Mouse (Mus musculus) MEL (cell line): ENCODE measurements around the gene Il6st. TPM values are rescaled to one million over a fixed set of nuclear protein-coding genes. Genes with fewer than 3 reads are reported as not detected.
A peak's percentile ranks its signal among the peaks of the same experiment; 100 is the strongest.
"Not testable (repeated sequence)": the region's sequence is repeated elsewhere in the genome, so short reads cannot be mapped to it uniquely, and the experiment has no call there.

Experiments used
- DNase-seq: peaks from one replicate; pipeline ENCODE4 v3.0.0; 2011; ENCODE audit warnings: low read depth, low spot score
- H3K27ac ChIP-seq: 2 replicates; pipeline ENCODE4 v1.5.1; 2012; ENCODE audit warnings: low read depth, mild to moderate bottlenecking, control low read depth, low read length, moderate library complexity; ENCODE audit not compliant: control insufficient read depth
- H3K27me3 ChIP-seq, 2 experiments: fragments of 150-350 bp in 1 of 2; sonication (generic) in 1 of 2; 2 replicates each; pipeline ENCODE4 v1.6.1; 2012; ENCODE audit warnings: low read length in 2 of 2, mild to moderate bottlenecking in 2 of 2, improper control_type of control experiment in 1 of 2, moderate library complexity in 1 of 2; ENCODE audit not compliant: insufficient read depth in 2 of 2, control insufficient read depth in 1 of 2
- H3K36me3 ChIP-seq, 2 experiments: 2 replicates each; pipeline ENCODE4 v1.6.1; 2012 to 2014; ENCODE audit warnings: low read length in 2 of 2, improper control_type of control experiment in 1 of 2, inconsistent platforms in 1 of 2, mild to moderate bottlenecking in 1 of 2; ENCODE audit not compliant: insufficient read depth in 2 of 2, control insufficient read depth in 1 of 2
- H3K4me1 ChIP-seq, 2 experiments: fragments of 150-350 bp in 1 of 2; sonication (generic) in 1 of 2; 2 replicates each; pipeline ENCODE4 v1.6.1; 2012; ENCODE audit warnings: low read length in 2 of 2, improper control_type of control experiment in 1 of 2, mild to moderate bottlenecking in 1 of 2; ENCODE audit not compliant: insufficient read depth in 2 of 2, control insufficient read depth in 1 of 2
- H3K4me3 ChIP-seq, 2 experiments: fragments of 150-350 bp in 1 of 2; sonication (generic) in 1 of 2; 2 replicates each; pipeline ENCODE4 v1.5.1; 2012; ENCODE audit warnings: low read depth in 2 of 2, low read length in 2 of 2, mild to moderate bottlenecking in 2 of 2, moderate library complexity in 2 of 2, control low read depth in 1 of 2, improper control_type of control experiment in 1 of 2; ENCODE audit not compliant: control insufficient read depth in 1 of 2, insufficient read depth in 1 of 2
- H3K79me2 ChIP-seq: 2 replicates; pipeline ENCODE4 v1.6.1; 2012; ENCODE audit warnings: mild to moderate bottlenecking, low read length, moderate library complexity; ENCODE audit not compliant: control insufficient read depth, poor library complexity, insufficient read depth
- H3K9ac ChIP-seq: 2 replicates; pipeline ENCODE4 v1.6.1; 2012; ENCODE audit warnings: low read depth, mild to moderate bottlenecking, control low read depth, low read length, moderate library complexity; ENCODE audit not compliant: control insufficient read depth, poor library complexity, severe bottlenecking
- H3K9me3 ChIP-seq: fragments of 150-350 bp; sonication (generic); replicated peaks from 2 replicates; pipeline ENCODE4 v1.6.1; 2012; ENCODE audit warnings: mild to moderate bottlenecking, low read length, improper control_type of control experiment, moderate library complexity; ENCODE audit not compliant: insufficient read depth
- BHLHE40 ChIP-seq: IDR thresholded peaks from 2 replicates; pipeline ENCODE4 v1.6.1; 2012; ENCODE audit warnings: low read depth, mild to moderate bottlenecking, inconsistent platforms, low read length, improper control_type of control experiment, borderline replicate concordance
- CHD2 ChIP-seq: IDR thresholded peaks from 2 replicates; pipeline ENCODE4 v1.6.1; 2011; ENCODE audit warnings: low read length, improper control_type of control experiment
- E2F4 ChIP-seq: IDR thresholded peaks from 2 replicates; pipeline ENCODE4 v1.6.1; 2011; ENCODE audit warnings: low read depth, low read length, improper control_type of control experiment, borderline replicate concordance
- EP300 ChIP-seq, 2 experiments: IDR thresholded peaks; 2 replicates each; pipeline ENCODE4 v1.6.1; 2011; ENCODE audit warnings: improper control_type of control experiment in 2 of 2, low read length in 2 of 2, low read depth in 1 of 2, mild to moderate bottlenecking in 1 of 2
- GABPA ChIP-seq: IDR thresholded peaks from 2 replicates; pipeline ENCODE4 v1.6.1; 2012; ENCODE audit warnings: low read depth, mild to moderate bottlenecking, inconsistent platforms, low read length, improper control_type of control experiment, moderate library complexity
- MAX ChIP-seq: IDR thresholded peaks from 2 replicates; pipeline ENCODE4 v1.6.1; 2011; ENCODE audit warnings: low read length, improper control_type of control experiment
- MAZ ChIP-seq: IDR thresholded peaks from 2 replicates; pipeline ENCODE4 v1.6.1; 2012; ENCODE audit warnings: low read depth, mild to moderate bottlenecking, inconsistent platforms, low read length, improper control_type of control experiment
- MYC ChIP-seq: IDR thresholded peaks from 2 replicates; pipeline ENCODE4 v1.6.1; 2011; ENCODE audit warnings: low read depth, mild to moderate bottlenecking, low read length, improper control_type of control experiment, moderate library complexity
- NELFE ChIP-seq: IDR thresholded peaks from 2 replicates; pipeline ENCODE4 v1.6.1; 2011; ENCODE audit warnings: low read depth, low read length, improper control_type of control experiment
- POLR2A ChIP-seq, 2 experiments: IDR thresholded peaks; 2 replicates each; pipeline ENCODE4 v1.6.1; 2011 to 2012; ENCODE audit warnings: low read length in 2 of 2, mild to moderate bottlenecking in 2 of 2, control low read depth in 1 of 2, improper control_type of control experiment in 1 of 2, low read depth in 1 of 2, moderate library complexity in 1 of 2; ENCODE audit not compliant: control insufficient read depth in 1 of 2, insufficient read depth in 1 of 2, poor library complexity in 1 of 2
- POLR2AphosphoS2 ChIP-seq: IDR thresholded peaks from 2 replicates; pipeline ENCODE4 v1.6.1; 2011; ENCODE audit warnings: low read length, improper control_type of control experiment
- RCOR1 ChIP-seq: IDR thresholded peaks from 2 replicates; pipeline ENCODE4 v1.6.1; 2012; ENCODE audit warnings: low read depth, mild to moderate bottlenecking, inconsistent platforms, low read length, improper control_type of control experiment
- SMC3 ChIP-seq: IDR thresholded peaks from 2 replicates; pipeline ENCODE4 v1.6.1; 2011; ENCODE audit warnings: low read depth, low read length, improper control_type of control experiment
- TBP ChIP-seq: IDR thresholded peaks from 2 replicates; pipeline ENCODE4 v1.8.0; 2011; ENCODE audit warnings: low read depth, low read length, improper control_type of control experiment
- USF1 ChIP-seq: IDR thresholded peaks from 2 replicates; pipeline ENCODE4 v1.6.1; 2014; ENCODE audit warnings: low read depth, mild to moderate bottlenecking, inconsistent platforms, low read length, improper control_type of control experiment, moderate library complexity
- ZKSCAN1 ChIP-seq: IDR thresholded peaks from 2 replicates; pipeline ENCODE4 v1.6.1; 2012; ENCODE audit warnings: low read depth, mild to moderate bottlenecking, inconsistent platforms, low read length, improper control_type of control experiment, moderate library complexity
- ZNF384 ChIP-seq: IDR thresholded peaks from 2 replicates; pipeline ENCODE4 v1.6.1; 2012; ENCODE audit warnings: low read depth, mild to moderate bottlenecking, inconsistent platforms, low read length, improper control_type of control experiment
- polyA plus RNA-seq, 2 experiments: library from polyadenylated mRNA; stranded (reverse) in 1 of 2; unstranded in 1 of 2; fragments of >175 nt in 1 of 2; fragments of >200 nt in 1 of 2; gene quantifications; 2 replicates each; pipeline versions ENCODE4 v1.2.1 to v1.2.4; 2012; ENCODE audit warnings: low replicate concordance in 2 of 2, low read depth in 1 of 2; ENCODE audit not compliant: insufficient read length in 2 of 2, insufficient read depth in 1 of 2, missing spikeins in 1 of 2
- total RNA-seq: library from RNA; depleted of rRNA; stranded (reverse); fragments of 300-350 nt; gene quantifications from 2 replicates; pipeline ENCODE4 v1.2.3, GENCODE M21; 2012

The Il6st gene
- total and polyA plus RNA-seq, 3 experiments, result 1.7 to 3.7 TPM; not detected in 1

GRCm38 (mm10) chr13:112426265-112427135, 37.4 kb upstream of the Il6st start:
- no peak for DNase-seq
- Histone ChIP-seq H3K27me3 (peaks cover 0 to 6% of the 10 kb centered on the region in 2 experiments; a peak in 3 of 4 replicates), H3K79me2 (no peaks in the 10 kb centered on the region), H3K9me3 (no peaks in the 10 kb centered on the region)
- TF ChIP-seq GABPA (no peak), ZNF384 (no peak), MYC (no peak), TBP (no peak), MAX (no peak), SMC3 (no peak), ZKSCAN1 (no peak), USF1 (no peak), EP300 (IDR thresholded peaks at IDR 0.05; ENCODE audit: low read depth in 1 of 2, low read length in 2 of 2) (no peak), POLR2AphosphoS2 (no peak), E2F4 (no peak), NELFE (no peak), BHLHE40 (no peak), RCOR1 (no peak), POLR2A (IDR thresholded peaks at IDR 0.05; ENCODE audit: control insufficient read depth in 1 of 2, insufficient read depth in 1 of 2, low read depth in 1 of 2, low read length in 2 of 2, poor library complexity in 1 of 2) (no peak), MAZ (no peak), CHD2 (no peak)
- TF ChIP-seq, all 39 proteins: peak for 0
- Histone ChIP-seq H3K4me1 (peaks cover 0 to 3% of the 10 kb centered on the region in 2 experiments; a peak in 1 of 4 replicates), H3K9ac (no peak overlapping the region), H3K4me3 (no peak overlapping the region), H3K27ac (no peak overlapping the region), H3K36me3 (peaks cover 0 to 2% of the 10 kb centered on the region in 2 experiments; a peak in 1 of 4 replicates)

GRCm38 (mm10) chr13:112427136-112427470, 36.8 kb upstream of the Il6st start:
- not testable (repeated sequence) for H3K9me3 ChIP-seq, H3K36me3 ChIP-seq, H3K9ac ChIP-seq, DNase-seq, H3K4me1 ChIP-seq, H3K27me3 ChIP-seq, H3K4me3 ChIP-seq, H3K79me2 ChIP-seq, H3K27ac ChIP-seq
- TF ChIP-seq ZNF384, result peak; percentile 58; the same call in 1 of the 2 replicates
